Mouse (Mus musculus) heart, postnatal 36 days (tissue): ENCODE measurements around the gene Cngb1. TPM values are rescaled to one million over a fixed set of nuclear protein-coding genes. Genes with fewer than 3 reads are reported as not detected.
"Not testable (repeated sequence)": the region's sequence is repeated elsewhere in the genome, so short reads cannot be mapped to it uniquely, and the experiment has no call there.

Experiments
- DNase-seq, 2 experiments: peaks; one replicate each; pipeline ENCODE4 v3.0.0; 2021 to 2022
- intact Hi-C: fragments of 180-260 bp; cut with DNase I; formaldehyde crosslinking; loops from one replicate; pipeline ENCODE4 v1.15.1; 2025
- total RNA-seq, 2 experiments: library from RNA; stranded (reverse); gene quantifications; 2 replicates each; pipeline ENCODE4 v1.2.3; 2021

Gene Cngb1
- total RNA-seq, 2 experiments from 2014 or later: 0.64 to 0.98 TPM

GRCm38 (mm10) chr8:95255611-95256010 lies 50.8 kb downstream of the Cngb1 start:
- intact Hi-C loops: loop anchor here (2.0 kb wide), 1 partner anchor 39 kb away; no protein-coding TSS in a partner anchor
- DNase-seq: no peak

- DNase-seq: peak; percentile 96 to 98
- intact Hi-C loops: loop anchor here (1.0 to 5.0 kb wide), 6 partner anchors 19 to 443 kb away; partner anchors contain the start of genes Cfap20 and Zfp319
Observed at GRCm38 (mm10) chr8:95254564-95255434, 51.6 kb downstream of the Cngb1 start.

- intact Hi-C loops: loop anchor here (5.0 kb wide), 2 partner anchors 180 to 445 kb away; partner anchors contain the start of gene Cfap20
- DNase-seq: no peak
Observed at GRCm38 (mm10) chr8:95252056-95252455, 54.3 kb downstream of the Cngb1 start.

GRCm38 (mm10) chr8:95249847-95250246 lies 56.5 kb downstream of the Cngb1 start:
- intact Hi-C loops: loop anchor here (5.0 kb wide), 2 partner anchors 182 to 447 kb away; partner anchors contain the start of gene Cfap20
- DNase-seq: no peak

- intact Hi-C loops: no loop called here
Observed at GRCm38 (mm10) chr8:95247277-95247676, 59.1 kb downstream of the Cngb1 start.

GRCm38 (mm10) chr8:95245180-95245579 lies 61.2 kb downstream of the Cngb1 start:
- intact Hi-C loops: no loop called here

More at GRCm38 (mm10) chr8:95247277-95247676, 59.1 kb downstream of the Cngb1 start:
- no peak for DNase-seq

GRCm38 (mm10) chr8:95243853-95244252 lies 62.5 kb downstream of the Cngb1 start:
- intact Hi-C loops: no loop called here
- no peak for DNase-seq

More at GRCm38 (mm10) chr8:95245180-95245579, 61.2 kb downstream of the Cngb1 start:
- peak; percentile 53 to 56 for DNase-seq

- no peak for DNase-seq
- intact Hi-C loops: no loop called here
Observed at GRCm38 (mm10) chr8:95242826-95243571, 63.4 kb downstream of the Cngb1 start.

GRCm38 (mm10) chr8:95242099-95242825 lies 64.1 kb downstream of the Cngb1 start:
- DNase-seq: no peak
- intact Hi-C loops: no loop called here

- DNase-seq: peak; percentile 81 to 88
- intact Hi-C loops: loop anchor here (1.0 to 2.0 kb wide), 2 partner anchors 19 to 293 kb away; no protein-coding TSS in a partner anchor
Observed at GRCm38 (mm10) chr8:95235683-95236082, 70.7 kb downstream of the Cngb1 start.

- DNase-seq, intact Hi-C loops: not testable (repeated sequence)
Observed at GRCm38 (mm10) chr8:95230086-95230485, 76.3 kb downstream of the Cngb1 start.

- intact Hi-C loops: no loop called here
- DNase-seq: no peak
Observed at GRCm38 (mm10) chr8:95227151-95227468, 79.3 kb downstream of the Cngb1 start.

GRCm38 (mm10) chr8:95226251-95227150 lies 79.9 kb downstream of the Cngb1 start:
- intact Hi-C loops: no loop called here
- no peak for DNase-seq

- DNase-seq: no peak
- intact Hi-C loops: no loop called here
Observed at GRCm38 (mm10) chr8:95223969-95224368, 82.4 kb downstream of the Cngb1 start.

GRCm38 (mm10) chr8:95221045-95221444 lies 85.3 kb downstream of the Cngb1 start:
- intact Hi-C loops: no loop called here

GRCm38 (mm10) chr8:95220571-95220998 lies 85.8 kb downstream of the Cngb1 start:
- intact Hi-C loops: no loop called here
- DNase-seq: no peak

More at GRCm38 (mm10) chr8:95221045-95221444, 85.3 kb downstream of the Cngb1 start:
- DNase-seq: no peak

- DNase-seq: no peak
- intact Hi-C loops: no loop called here
Observed at GRCm38 (mm10) chr8:95219623-95220022, 86.8 kb downstream of the Cngb1 start.

- DNase-seq: no peak
- intact Hi-C loops: no loop called here
Observed at GRCm38 (mm10) chr8:95215709-95216360, 90.5 kb downstream of the Cngb1 start.

GRCm38 (mm10) chr8:95209924-95210323 lies 96.5 kb downstream of the Cngb1 start:
- intact Hi-C loops: no loop called here
- no peak for DNase-seq
